Mouse (Mus musculus) heart, embryonic 10.5 days (tissue): ENCODE measurements around the gene Il2. TPM values are rescaled to one million over a fixed set of nuclear protein-coding genes. Genes with fewer than 3 reads are reported as not detected.

ENCODE experiments used
- DNase-seq: peaks from one replicate; pipeline ENCODE4 v3.0.0-alpha.2; 2017; ENCODE audit warnings: low spot score
- H3K27ac ChIP-seq: fragments of 300-500 bp; sonication (generic); 2 replicates; pipeline ENCODE4 v1.5.1; 2016; ENCODE audit warnings: mild to moderate bottlenecking
- H3K27me3 ChIP-seq: fragments of 300-500 bp; sonication (generic); 2 replicates; pipeline ENCODE4 v1.6.1; 2016; ENCODE audit warnings: mild to moderate bottlenecking; ENCODE audit not compliant: poor library complexity, insufficient read depth, severe bottlenecking
- H3K36me3 ChIP-seq: fragments of 300-500 bp; sonication (generic); 2 replicates; pipeline ENCODE4 v1.6.1; 2016; ENCODE audit warnings: mild to moderate bottlenecking, moderate library complexity
- H3K4me1 ChIP-seq: fragments of 300-500 bp; sonication (generic); 2 replicates; pipeline ENCODE4 v1.6.1; 2016; ENCODE audit warnings: mild to moderate bottlenecking
- H3K4me3 ChIP-seq: fragments of 300-500 bp; sonication (generic); 2 replicates; pipeline ENCODE4 v1.5.1; 2016; ENCODE audit warnings: mild to moderate bottlenecking, moderate library complexity
- H3K9me3 ChIP-seq: fragments of 300-500 bp; sonication (generic); 2 replicates; pipeline ENCODE4 v1.6.1; 2016; ENCODE audit warnings: mild to moderate bottlenecking, moderate library complexity
- WGBS: fragments of 180-500 bp; shearing (Covaris S2); methylation state at CpG from one replicate; pipeline ENCODE4 v1.1.7; 2016; 5-methylcytosine and 5-hydroxymethylcytosine counted together
- polyA plus RNA-seq: library from polyadenylated mRNA; unstranded; fragments of >200 nt; fragmentation: Nextera tagmentation; extraction: Ambion mirVana; gene quantifications from 2 replicates; pipeline ENCODE4 v1.2.1, GENCODE M21; 2016

The Il2 gene
- 0.17 and 0.24 TPM in 2 replicates for polyA plus RNA-seq

DNA sequence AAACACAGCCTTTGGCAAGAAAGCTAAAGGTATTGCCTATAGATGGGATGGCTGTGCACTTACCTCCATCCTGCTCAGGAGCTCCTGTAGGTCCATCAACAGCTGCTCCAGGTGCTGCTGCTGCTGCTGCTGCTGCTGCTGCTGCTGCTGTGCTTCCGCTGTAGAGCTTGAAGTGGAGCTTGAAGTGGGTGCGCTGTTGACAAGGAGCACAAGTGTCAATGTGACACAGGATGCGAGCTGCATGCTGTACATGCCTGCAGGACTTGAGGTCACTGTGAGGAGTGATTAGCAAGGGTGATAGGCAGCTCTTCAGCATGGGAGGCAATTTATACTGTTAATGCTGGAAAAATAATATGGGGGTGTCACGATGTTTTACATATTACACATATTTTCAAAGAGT is at the start of gene Il2:
Il2 (minus strand) TSS at position 305 of the 400 bp plus-strand sequence.
- no peaks in the 10 kb centered on the region for H3K9me3 ChIP-seq
- peak; percentile 84 for DNase-seq
- H3K27me3 ChIP-seq = no peaks in the 10 kb centered on the region
- no peak within 1 kb of the TSS for H3K4me3 ChIP-seq
- no peaks in the 10 kb centered on the region for H3K4me1 ChIP-seq
- no peaks in the 10 kb centered on the region for H3K36me3 ChIP-seq
- 52% methylated on average over 4 of the region's 4 CpGs for WGBS
- H3K27ac ChIP-seq = no peak within 1 kb of the TSS

DNA sequence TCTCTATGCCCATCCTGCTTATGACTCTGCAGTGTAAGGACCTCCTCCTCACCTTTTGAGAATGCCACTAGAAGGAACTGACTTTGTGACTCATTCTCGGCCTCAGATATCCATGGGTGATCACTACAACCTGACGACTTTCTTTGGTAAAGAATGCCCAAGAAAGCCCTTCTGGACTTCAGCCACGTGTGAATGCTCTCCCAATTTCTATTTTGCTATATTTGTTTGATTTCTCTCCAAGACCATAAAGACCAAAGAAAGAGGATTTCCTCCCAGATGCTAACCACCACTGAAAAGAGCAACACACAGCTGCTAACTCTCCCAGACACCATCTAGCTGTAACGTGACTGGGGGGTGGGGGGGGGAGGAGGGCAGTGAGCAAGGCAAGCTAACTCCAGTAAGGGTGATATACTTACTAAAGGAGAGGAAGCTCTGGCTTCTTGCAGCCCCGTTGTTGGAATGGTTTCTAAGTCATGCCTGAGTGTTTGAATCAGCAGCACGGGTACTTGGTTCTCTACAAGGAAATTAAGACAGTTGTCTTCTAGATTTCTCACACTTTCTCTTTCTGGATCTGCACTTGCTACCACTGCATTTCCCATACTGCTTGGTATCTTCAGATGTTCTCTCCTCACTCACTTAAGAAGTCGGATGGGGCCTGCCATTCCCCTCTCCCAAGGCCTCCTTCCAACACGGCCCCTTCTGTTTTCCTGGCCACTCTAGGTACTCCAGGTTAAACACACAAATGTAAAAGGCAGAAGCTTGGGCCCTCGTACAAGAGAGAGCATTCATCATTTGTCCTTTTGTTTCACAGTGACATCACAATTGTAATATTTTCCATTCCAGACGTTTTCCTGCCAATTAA is 49.2 kb upstream of the Il2 start:
- no peaks in the 10 kb centered on the region for H3K36me3 ChIP-seq
- H3K27ac ChIP-seq = no peak overlapping the region
- no peak for DNase-seq
- no peaks in the 10 kb centered on the region for H3K27me3 ChIP-seq
- 66% methylated on average over 10 of the region's 10 CpGs for WGBS
- H3K9me3 ChIP-seq = no peaks in the 10 kb centered on the region
- no peaks in the 10 kb centered on the region for H3K4me1 ChIP-seq
- H3K4me3 ChIP-seq = no peak overlapping the region

DNA sequence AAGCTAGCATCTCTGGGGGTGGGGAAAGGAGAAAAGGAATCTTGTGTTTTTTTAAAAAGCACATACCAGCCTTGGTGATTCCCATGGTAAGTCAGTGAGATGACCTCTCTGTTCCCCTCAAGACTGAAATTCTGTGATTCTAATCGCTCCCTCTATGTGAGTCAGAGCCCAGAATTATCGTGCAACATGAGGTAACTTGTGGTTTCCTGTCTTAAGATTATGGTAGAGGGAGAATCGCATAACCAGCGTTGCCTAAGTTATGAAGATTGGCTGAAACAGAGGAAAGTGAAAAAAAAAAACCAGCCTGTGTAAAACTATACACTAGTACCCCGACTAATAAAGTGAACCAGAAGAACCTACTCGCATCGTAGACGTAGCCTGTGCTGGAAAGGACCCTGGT is 47.5 kb upstream of the Il2 start:
- Histone ChIP-seq H3K4me1 (no peaks in the 10 kb centered on the region), H3K36me3 (no peaks in the 10 kb centered on the region), H3K9me3 (no peaks in the 10 kb centered on the region), H3K4me3 (no peak overlapping the region), H3K27me3 (no peaks in the 10 kb centered on the region), H3K27ac (no peak overlapping the region)
- 81% methylated on average over 8 of the region's 8 CpGs for WGBS
- DNase-seq = no peak

DNA sequence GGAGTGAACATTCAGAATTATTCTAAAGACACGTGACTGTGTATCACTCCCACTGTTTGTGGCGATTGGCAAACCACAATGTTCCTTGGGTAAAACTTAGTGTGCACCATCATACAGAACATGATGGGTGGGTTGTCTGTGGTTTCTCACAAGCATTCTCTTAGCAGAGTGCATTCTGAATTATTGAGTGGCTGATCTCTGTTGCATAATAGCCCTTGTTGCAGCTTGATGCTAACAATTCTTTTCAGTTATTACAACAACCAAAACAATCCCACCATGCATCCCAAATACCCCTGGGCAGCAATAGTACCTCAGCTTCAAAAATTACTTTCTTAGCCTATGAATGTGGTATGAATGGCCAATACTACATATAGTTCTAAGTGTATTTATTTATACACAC is 43.5 kb upstream of the Il2 start:
- no peak for DNase-seq
- H3K4me1 ChIP-seq = no peaks in the 10 kb centered on the region
- H3K27ac ChIP-seq = no peak overlapping the region
- no peak overlapping the region for H3K4me3 ChIP-seq
- no peaks in the 10 kb centered on the region for H3K36me3 ChIP-seq
- WGBS = 90% methylated on average over 2 of the region's 2 CpGs
- no peaks in the 10 kb centered on the region for H3K27me3 ChIP-seq
- no peaks in the 10 kb centered on the region for H3K9me3 ChIP-seq

DNA sequence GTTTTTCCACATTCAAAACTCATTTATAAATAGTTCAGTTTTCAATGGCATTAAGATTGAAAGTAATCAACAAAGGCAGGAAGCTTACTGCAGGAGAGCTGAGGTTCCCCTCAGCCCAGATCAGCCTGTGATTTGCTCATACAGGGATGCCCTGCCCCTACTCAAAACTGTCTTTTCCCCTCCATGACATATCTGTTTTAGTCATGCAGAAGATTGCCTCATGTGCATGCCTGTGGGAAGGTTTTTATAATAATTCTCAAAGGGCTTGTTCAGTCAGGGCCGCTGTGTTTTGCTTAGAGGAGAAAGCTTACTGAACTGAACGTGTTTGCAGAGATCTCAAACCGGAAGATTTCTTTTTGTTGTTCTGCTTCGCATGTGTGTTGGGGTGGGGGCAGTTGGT is 35.3 kb upstream of the Il2 start:
- 87% methylated on average over 4 of the region's 4 CpGs for WGBS

DNA sequence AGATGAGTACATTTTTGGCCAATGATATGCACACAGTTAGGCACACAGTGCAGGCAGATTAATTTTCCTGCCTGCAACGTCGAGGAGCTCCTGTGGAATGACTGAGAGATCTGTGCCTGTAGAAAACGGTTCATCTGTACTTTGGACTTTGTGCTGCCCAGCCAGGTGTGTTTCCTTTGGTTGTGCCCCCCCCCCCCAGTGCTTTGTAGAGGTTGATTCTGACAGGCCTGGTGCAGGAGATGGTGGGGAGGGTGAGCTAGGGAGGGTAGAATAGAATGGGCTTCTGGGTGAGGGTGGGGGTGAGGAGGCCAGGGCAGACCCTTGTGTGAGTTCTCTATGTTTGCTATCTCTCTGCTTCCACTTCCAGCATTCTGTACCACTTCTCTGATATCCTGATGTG is 32.5 kb upstream of the Il2 start:
- Histone ChIP-seq H3K27me3 (no peaks in the 10 kb centered on the region), H3K27ac (no peak overlapping the region), H3K4me3 (no peak overlapping the region), H3K9me3 (no peaks in the 10 kb centered on the region), H3K4me1 (peaks cover 22% of the 10 kb centered on the region), H3K36me3 (no peaks in the 10 kb centered on the region)
- DNase-seq = no peak
- 85% methylated on average over 3 of the region's 3 CpGs for WGBS

More for the DNA sequence above, 35.3 kb upstream of the Il2 start:
- no peak for DNase-seq
- no peaks in the 10 kb centered on the region for H3K9me3 ChIP-seq
- peaks cover 5% of the 10 kb centered on the region; the same call in 1 of the 2 replicates for H3K4me1 ChIP-seq
- H3K27ac ChIP-seq = no peak overlapping the region
- no peaks in the 10 kb centered on the region for H3K36me3 ChIP-seq
- H3K27me3 ChIP-seq = no peaks in the 10 kb centered on the region
- H3K4me3 ChIP-seq = no peak overlapping the region

DNA sequence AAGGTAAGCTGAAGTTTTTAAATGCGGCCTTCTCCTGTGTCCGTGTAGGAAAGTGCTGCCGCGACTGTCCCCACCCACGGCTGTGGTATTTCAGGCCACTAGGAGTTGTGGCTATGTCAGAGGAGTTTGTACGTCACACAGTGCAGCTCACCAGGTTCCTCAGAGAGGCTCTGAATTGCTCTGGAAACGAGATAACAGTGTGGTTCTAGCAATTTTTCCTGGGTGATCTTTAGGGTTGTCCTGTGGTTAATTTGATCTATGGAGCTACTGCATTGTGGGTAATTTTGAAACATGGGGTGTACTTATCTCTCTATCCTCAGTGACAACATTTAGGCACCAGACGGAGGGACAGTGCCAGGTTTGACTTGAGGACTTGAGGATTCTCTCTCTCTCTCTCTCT is 31.3 kb upstream of the Il2 start:
- DNase-seq = no peak
- H3K27me3 ChIP-seq = no peaks in the 10 kb centered on the region
- peaks cover 22% of the 10 kb centered on the region for H3K4me1 ChIP-seq
- 50% methylated on average over 8 of the region's 8 CpGs for WGBS
- H3K4me3 ChIP-seq = no peak overlapping the region
- H3K9me3 ChIP-seq = no peaks in the 10 kb centered on the region
- no peaks in the 10 kb centered on the region for H3K36me3 ChIP-seq
- no peak overlapping the region for H3K27ac ChIP-seq

DNA sequence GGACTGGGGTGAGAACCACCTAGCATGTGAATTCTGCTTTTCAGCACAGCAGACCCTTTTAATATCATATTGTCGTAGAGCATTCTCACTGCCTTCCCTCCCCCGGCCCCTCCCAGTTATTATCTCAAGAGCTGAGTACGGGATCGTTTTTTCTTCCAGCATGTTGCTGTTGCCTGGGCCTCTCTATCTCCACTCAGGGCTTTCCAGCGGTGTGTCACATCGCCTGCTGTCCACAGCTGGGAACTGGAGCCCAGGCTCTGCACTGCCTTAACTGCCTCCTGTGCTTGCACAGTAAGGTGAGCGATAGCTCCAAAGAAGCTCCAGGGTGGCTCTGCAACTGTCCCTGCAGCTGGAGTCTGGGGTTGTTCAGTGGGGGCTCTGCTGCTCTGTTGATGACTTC is 28.6 kb upstream of the Il2 start:
- Histone ChIP-seq H3K9me3 (no peaks in the 10 kb centered on the region), H3K4me1 (peaks cover 24% of the 10 kb centered on the region), H3K4me3 (no peak overlapping the region), H3K36me3 (no peaks in the 10 kb centered on the region), H3K27me3 (no peaks in the 10 kb centered on the region), H3K27ac (no peak overlapping the region)
- 35% methylated on average over 7 of the region's 7 CpGs for WGBS
- no peak for DNase-seq

DNA sequence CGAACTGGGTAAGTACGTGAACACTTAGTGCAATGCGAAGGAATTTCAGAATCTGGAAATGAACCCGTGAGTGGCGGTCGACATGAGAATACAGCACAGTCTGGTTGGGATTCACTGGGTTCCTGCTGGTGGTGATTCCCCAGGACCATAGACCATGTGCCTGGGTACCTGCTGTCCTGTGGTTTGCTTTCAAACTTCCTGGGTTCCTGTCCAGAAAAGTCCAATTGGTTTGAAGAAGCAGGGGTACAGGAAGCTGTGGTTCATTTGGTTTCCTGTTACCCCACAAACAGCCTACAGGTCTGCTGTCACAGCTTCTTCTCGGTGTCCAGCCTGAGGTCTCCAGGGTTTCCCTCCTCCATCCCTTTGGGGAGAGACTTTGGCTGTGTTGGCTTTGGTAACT is 27.2 kb upstream of the Il2 start:
- Histone ChIP-seq H3K4me1 (peaks cover 24% of the 10 kb centered on the region), H3K36me3 (no peaks in the 10 kb centered on the region), H3K9me3 (no peaks in the 10 kb centered on the region), H3K27me3 (no peaks in the 10 kb centered on the region), H3K4me3 (no peak overlapping the region), H3K27ac (no peak overlapping the region)
- no peak for DNase-seq
- 90% methylated on average over 7 of the region's 7 CpGs for WGBS

DNA sequence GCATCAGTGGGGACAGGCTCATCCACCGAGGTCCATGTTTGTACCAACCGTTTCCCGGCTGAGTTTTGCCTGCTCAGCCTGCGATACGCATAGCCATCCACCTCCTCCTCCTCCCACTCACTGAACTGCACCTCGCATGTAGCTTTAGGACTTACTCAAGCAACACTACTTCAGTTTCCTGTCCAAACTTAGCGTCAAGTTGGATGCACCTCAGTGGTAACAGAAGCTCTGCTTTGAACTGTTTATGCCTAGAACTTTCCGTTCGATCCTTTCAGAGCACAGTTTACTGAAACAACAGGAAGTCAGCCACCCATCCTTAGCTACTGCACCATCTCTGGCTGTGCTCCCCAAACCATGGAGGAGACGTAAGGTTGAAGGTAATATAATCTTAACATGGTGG is 26.5 kb upstream of the Il2 start:
- Histone ChIP-seq H3K4me1 (peaks cover 24% of the 10 kb centered on the region), H3K36me3 (no peaks in the 10 kb centered on the region), H3K27me3 (no peaks in the 10 kb centered on the region), H3K27ac (no peak overlapping the region), H3K4me3 (no peak overlapping the region), H3K9me3 (no peaks in the 10 kb centered on the region)
- DNase-seq = no peak
- 87% methylated on average over 10 of the region's 10 CpGs for WGBS

DNA sequence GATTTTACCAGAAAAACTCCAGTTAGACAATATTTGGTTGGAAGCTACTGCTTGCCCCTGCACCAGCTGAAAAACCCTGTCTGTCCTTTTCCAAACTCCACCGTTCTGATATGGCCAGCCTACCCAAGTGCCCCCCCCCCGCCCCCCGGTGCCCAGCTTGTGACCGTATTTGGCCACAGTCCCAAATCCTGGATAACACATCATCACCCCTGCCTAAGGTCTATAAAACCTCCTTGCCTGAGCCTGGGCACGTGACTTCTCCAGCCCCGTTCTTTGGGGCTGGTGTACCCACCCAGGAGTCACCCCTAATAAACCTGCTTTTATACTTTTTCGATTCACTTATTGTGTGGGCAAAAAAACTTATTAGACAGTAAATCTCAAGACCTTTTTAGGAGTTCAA is 21.1 kb upstream of the Il2 start:
- Histone ChIP-seq H3K27me3 (no peaks in the 10 kb centered on the region), H3K4me1 (peaks cover 9% of the 10 kb centered on the region; the same call in 1 of the 2 replicates), H3K9me3 (no peaks in the 10 kb centered on the region), H3K36me3 (no peaks in the 10 kb centered on the region), H3K4me3 (no peak overlapping the region), H3K27ac (no peak overlapping the region)
- WGBS = 68% methylated on average over 7 of the region's 7 CpGs
- no peak for DNase-seq

DNA sequence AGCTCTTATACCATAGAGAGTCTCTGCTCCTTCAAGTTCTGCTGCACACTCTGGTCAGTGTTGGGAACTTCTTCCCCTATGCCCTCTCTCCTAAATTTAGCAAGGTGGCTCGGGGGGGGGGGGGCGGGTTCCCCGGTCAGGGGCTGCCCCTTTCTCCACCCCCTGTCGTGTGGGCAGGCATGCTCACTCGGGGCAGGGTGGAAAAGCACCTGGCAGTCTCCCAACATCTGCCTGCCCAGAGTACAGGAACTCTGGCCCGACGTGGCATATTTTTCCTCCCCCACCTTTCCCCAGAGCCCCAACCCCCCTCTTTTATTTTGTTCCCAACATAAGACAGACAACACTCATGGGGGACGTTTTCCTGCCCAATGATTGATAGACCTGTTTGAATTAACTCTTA is 20.6 kb upstream of the Il2 start:
- H3K4me1 ChIP-seq = peaks cover 9% of the 10 kb centered on the region; the same call in 1 of the 2 replicates
- 29% methylated on average over 8 of the region's 8 CpGs for WGBS
- no peak for DNase-seq
- H3K36me3 ChIP-seq = no peaks in the 10 kb centered on the region
- H3K9me3 ChIP-seq = no peaks in the 10 kb centered on the region
- 0 out of 2 replicates have a peak overlapping the region, but pooled peaks have one; percentile 36 for H3K27ac ChIP-seq
- H3K27me3 ChIP-seq = no peaks in the 10 kb centered on the region
- no peak overlapping the region for H3K4me3 ChIP-seq

DNA sequence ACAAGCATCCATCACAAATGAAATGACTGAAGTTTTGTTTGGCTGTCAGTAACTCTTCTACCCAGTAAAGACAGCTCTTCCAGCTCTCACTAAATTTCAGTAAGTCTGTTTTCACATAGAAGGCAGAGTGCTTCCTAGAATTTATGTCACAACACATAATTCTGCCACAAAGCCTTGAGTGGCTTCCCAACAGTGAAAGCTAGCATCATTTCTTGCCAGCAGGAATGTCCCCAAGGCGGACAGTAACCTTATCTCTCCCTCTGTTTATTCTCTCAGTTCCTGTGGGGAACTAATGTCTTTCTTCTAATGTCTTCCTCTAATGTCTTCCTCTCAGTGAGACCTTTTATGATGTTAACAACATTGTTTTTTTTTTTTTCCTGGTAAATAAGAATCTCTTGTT is 19.2 kb upstream of the Il2 start:
- no peak overlapping the region for H3K4me3 ChIP-seq
- H3K27ac ChIP-seq = no peak overlapping the region
- no peak for DNase-seq
- WGBS = 41% methylated on average over 1 of the region's 1 CpGs
- H3K27me3 ChIP-seq = no peaks in the 10 kb centered on the region
- no peaks in the 10 kb centered on the region for H3K36me3 ChIP-seq
- H3K4me1 ChIP-seq = peaks cover 7% of the 10 kb centered on the region; the same call in 1 of the 2 replicates
- no peaks in the 10 kb centered on the region for H3K9me3 ChIP-seq
